Comparison of ENCODE assay signal across 8 mouse cellular contexts in the genomic region with DNA sequence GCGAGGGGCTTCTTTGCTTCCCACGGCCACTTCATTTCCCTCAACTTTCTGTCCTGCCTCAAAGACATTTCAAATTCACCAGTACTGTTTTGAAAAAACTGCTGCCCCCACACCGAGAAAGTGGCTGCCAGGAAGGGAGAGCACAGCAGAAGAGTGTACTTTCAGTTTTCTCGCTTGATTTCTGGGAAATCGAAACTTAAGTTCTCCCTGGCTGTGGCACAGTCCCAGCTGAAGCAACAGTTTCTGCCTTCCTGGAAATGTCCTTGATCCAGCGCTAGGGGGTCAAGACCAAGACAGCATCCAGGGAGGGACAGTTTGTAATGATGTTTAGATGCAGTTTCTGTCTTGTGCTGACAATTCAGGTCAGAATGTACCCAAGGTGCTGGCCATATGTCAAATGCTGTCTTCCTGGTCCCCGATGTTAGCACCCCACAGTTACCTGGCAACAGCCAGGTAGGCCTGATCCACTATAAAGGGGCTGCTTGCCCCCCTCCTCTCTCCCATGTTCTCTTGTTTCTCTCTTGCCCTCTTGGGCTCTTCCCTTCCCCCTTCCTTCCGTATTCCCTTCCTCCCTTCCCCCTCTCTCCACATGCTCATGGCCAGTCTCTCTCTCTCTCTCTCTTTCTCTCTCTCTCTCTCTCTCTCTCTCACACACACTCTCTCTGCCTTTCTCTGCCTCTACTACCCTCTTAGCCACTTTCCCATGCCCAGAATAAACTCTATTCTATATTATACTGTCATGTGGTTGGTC. TPM values are rescaled to one million over a fixed set of nuclear protein-coding genes. Genes with fewer than 3 reads are reported as not detected.
DNase-seq lines count a peak whose midpoint lies in the region; ATAC-seq and TF ChIP-seq lines count a peak whose summit lies in the region.

No protein-coding gene starts in this region.

- 83% methylated on average over 8 of the region's 8 CpGs for WGBS in midbrain, embryonic 10.5 days
- WGBS in midbrain, embryonic 11.5 days = 83% methylated on average over 8 of the region's 8 CpGs
- 79% methylated on average over 8 of the region's 8 CpGs for WGBS in embryonic facial prominence, embryonic 10.5 days
- WGBS in cerebellum, adult 2 months = 65% methylated on average over 8 of the region's 8 CpGs

- no peak overlapping the region for H3K4me2 ChIP-seq in midbrain, embryonic 11.5 days

- no peak for DNase-seq in midbrain, embryonic 10.5 days (ENCODE audit: low spot score)
- no peak for DNase-seq in midbrain, embryonic 11.5 days (ENCODE audit: low spot score, missing footprints)
- peak; percentile 34 for DNase-seq in fibroblast of lung, adult 2 months (ENCODE audit: low read depth)
- DNase-seq in kidney, postnatal 14 days = peak; percentile 57
- DNase-seq in naive thymus-derived CD4-positive, alpha-beta T cell, adult 2 months (ENCODE audit: low read depth) = peak; percentile 66
- no peak for DNase-seq in embryonic facial prominence, embryonic 10.5 days (ENCODE audit: low spot score)
- DNase-seq in cerebellum, adult 2 months = no peak
- no peak for DNase-seq in right cerebral cortex, postnatal 4 days

- no peaks in the 10 kb centered on the region for H3K27me3 ChIP-seq in midbrain, embryonic 10.5 days (ENCODE audit: low read depth, poor library complexity, severe bottlenecking)
- no peaks in the 10 kb centered on the region for H3K27me3 ChIP-seq in midbrain, embryonic 11.5 days (ENCODE audit: control insufficient read depth, insufficient read depth, low read length)
- no peaks in the 10 kb centered on the region for H3K27me3 ChIP-seq in embryonic facial prominence, embryonic 10.5 days (replicated peaks; ENCODE audit: low read depth, poor library complexity, severe bottlenecking)
- H3K27me3 ChIP-seq in cerebellum, adult 2 months (ENCODE audit: control insufficient read depth, insufficient read depth, low read length) = no peaks in the 10 kb centered on the region

- TF ChIP-seq POLR2A in cerebellum, adult 2 months (IDR thresholded peaks at IDR 0.05; ENCODE audit: borderline replicate concordance, insufficient read depth, low read length) = no peak

- H3K4me3 ChIP-seq in midbrain, embryonic 10.5 days = no peak overlapping the region
- H3K4me3 ChIP-seq in midbrain, embryonic 11.5 days (ENCODE audit: low read depth, low read length) = no peak overlapping the region
- H3K4me3 ChIP-seq in embryonic facial prominence, embryonic 10.5 days = no peak overlapping the region
- H3K4me3 ChIP-seq in cerebellum, adult 2 months (replicated peaks; ENCODE audit: insufficient read depth, low read depth, low read length) = no peak overlapping the region

- no peak for ATAC-seq in midbrain, embryonic 11.5 days (ENCODE audit: low FRiP score)

- no peaks in the 10 kb centered on the region for H3K9me3 ChIP-seq in midbrain, embryonic 10.5 days (replicated peaks)
- H3K9me3 ChIP-seq in midbrain, embryonic 11.5 days (ENCODE audit: control insufficient read depth, low read length) = no peaks in the 10 kb centered on the region
- no peaks in the 10 kb centered on the region for H3K9me3 ChIP-seq in embryonic facial prominence, embryonic 10.5 days

- H3K9ac ChIP-seq in midbrain, embryonic 11.5 days (ENCODE audit: low read length) = no peak overlapping the region

- H3K4me1 ChIP-seq in midbrain, embryonic 10.5 days = no peaks in the 10 kb centered on the region
- H3K4me1 ChIP-seq in midbrain, embryonic 11.5 days (ENCODE audit: control insufficient read depth, insufficient read depth, low read length) = no peaks in the 10 kb centered on the region
- H3K4me1 ChIP-seq in embryonic facial prominence, embryonic 10.5 days = peaks cover 12% of the 10 kb centered on the region; the same call in 1 of the 2 replicates
- no peaks in the 10 kb centered on the region for H3K4me1 ChIP-seq in cerebellum, adult 2 months (ENCODE audit: control insufficient read depth, insufficient read depth, low read length)

- H3K27ac ChIP-seq in midbrain, embryonic 10.5 days (replicated peaks) = 0 out of 2 replicates have a peak overlapping the region, but pooled peaks have one; percentile 3
- no peak overlapping the region for H3K27ac ChIP-seq in midbrain, embryonic 11.5 days (ENCODE audit: low read depth, low read length)
- H3K27ac ChIP-seq in embryonic facial prominence, embryonic 10.5 days (replicated peaks) = no peak overlapping the region; the same call in 1 of the 2 replicates
- no peak overlapping the region for H3K27ac ChIP-seq in cerebellum, adult 2 months (ENCODE audit: insufficient read depth, low read length)

- no peak for TF ChIP-seq CTCF in cerebellum, adult 2 months (IDR thresholded peaks at IDR 0.05; ENCODE audit: borderline replicate concordance, insufficient read depth, low read depth, low read length)

- H3K36me3 ChIP-seq in midbrain, embryonic 10.5 days = no peaks in the 10 kb centered on the region
- no peaks in the 10 kb centered on the region for H3K36me3 ChIP-seq in midbrain, embryonic 11.5 days (ENCODE audit: control insufficient read depth, insufficient read depth, low read length)
- no peaks in the 10 kb centered on the region for H3K36me3 ChIP-seq in embryonic facial prominence, embryonic 10.5 days (replicated peaks)

RNA-seq across cellular contexts. Expression of a gene that starts 38.0 kb away (rescaled TPM):
- polyA plus RNA-seq in midbrain, embryonic 10.5 days (2016; fragmentation: Nextera tagmentation; extraction: Ambion mirVana) = 54.9 and 58.2 TPM in 2 replicates
- polyA plus RNA-seq in midbrain, embryonic 11.5 days (2014; fragmentation: Nextera tagmentation; extraction: Ambion mirVana) = 50.8 and 59.4 TPM in 2 replicates
- polyA plus RNA-seq in embryonic facial prominence, embryonic 10.5 days (2016; fragmentation: Nextera tagmentation; extraction: Ambion mirVana) = 59.6 and 63.7 TPM in 2 replicates
- 108 and 112 TPM in 2 replicates for polyA plus RNA-seq in cerebellum, adult 2 months (2012; rRNA removed)

Comparison
In these comparisons a context has a peak if more than half of its experiments do, and no peak if none do; other contexts are left out.
1. DNase-seq: peak in fibroblast of lung, adult 2 months (single experiment), kidney, postnatal 14 days (single experiment) and naive thymus-derived CD4-positive, alpha-beta T cell, adult 2 months (single experiment); none in midbrain, embryonic 10.5 days (single experiment), midbrain, embryonic 11.5 days (single experiment), embryonic facial prominence, embryonic 10.5 days (single experiment), cerebellum, adult 2 months (0 of 2) and right cerebral cortex, postnatal 4 days (single experiment).